Comparison of ENCODE assay signal across 10 mouse cellular contexts in genomic region chr10:116653511-116653945, GRCm38 (mm10).
A peak's percentile ranks its signal among the peaks of the same experiment; 100 is the strongest.
DNase-seq lines count a peak whose midpoint lies in the region; ATAC-seq and TF ChIP-seq lines count a peak whose summit lies in the region.
"Had no signal": no experiment of that assay in that cellular context is flagged by ENCODE, and none has a peak within 500 bp of the region (broad histone marks: within the 10 kb centered on the region; RNA-seq: fewer than 3 reads in every experiment).

No protein-coding gene starts in this region.

- peak; percentile 29 for TF ChIP-seq CTCF in cortical plate, adult 2 months (IDR thresholded peaks at IDR 0.05; ENCODE audit: extremely low read depth, insufficient read depth, low read length)
- peak; percentile 41 for TF ChIP-seq CTCF in stomach, postnatal 0 days (IDR thresholded peaks at IDR 0.05; ENCODE audit: low read depth)

- no peak overlapping the region for H3K4me3 ChIP-seq in midbrain, embryonic 16.5 days (ENCODE audit: low read depth, low read length)
- no peak overlapping the region for H3K4me3 ChIP-seq in midbrain, embryonic 13.5 days (replicated peaks)
- no peak overlapping the region for H3K4me3 ChIP-seq in cortical plate, adult 2 months (ENCODE audit: insufficient read depth, low read length)
- H3K4me3 ChIP-seq in stomach, postnatal 0 days (ENCODE audit: low read depth, low read length), result no peak overlapping the region
- H3K4me3 ChIP-seq: erythroblast, embryonic 14.5 days; limb, embryonic 15.5 days had no signal

- no peak for TF ChIP-seq POLR2A in cortical plate, adult 2 months (IDR thresholded peaks at IDR 0.05; ENCODE audit: extremely low read depth, insufficient read depth, low read length)

- H3K27me3 ChIP-seq in midbrain, embryonic 16.5 days (ENCODE audit: control insufficient read depth, insufficient read depth, low read depth, low read length), result no peaks in the 10 kb centered on the region
- H3K27me3 ChIP-seq in midbrain, embryonic 13.5 days, result no peaks in the 10 kb centered on the region
- H3K27me3 ChIP-seq in stomach, postnatal 0 days (ENCODE audit: control insufficient read depth, insufficient read depth, low read length), result no peaks in the 10 kb centered on the region
- H3K27me3 ChIP-seq: limb, embryonic 15.5 days had no signal

- DNase-seq in left cerebral cortex, adult 18-20 months (ENCODE audit: low spot score in 2 of 2), result peak; percentile 71
- DNase-seq in stomach, postnatal 0 days (ENCODE audit: low spot score), result no peak
- DNase-seq in thymus, postnatal 10 days (ENCODE audit: low spot score in 2 of 2), result no peak
- no peak for DNase-seq in heart, adult 18-20 months
- DNase-seq in MN1 (ENCODE audit: low spot score), result no peak

- no peak overlapping the region for H3K9ac ChIP-seq in midbrain, embryonic 16.5 days (ENCODE audit: low read depth, low read length)
- H3K9ac ChIP-seq in midbrain, embryonic 13.5 days (replicated peaks), result no peak overlapping the region
- H3K9ac ChIP-seq in stomach, postnatal 0 days (ENCODE audit: low read length), result no peak overlapping the region
- H3K9ac ChIP-seq: limb, embryonic 15.5 days had no signal

- peaks cover 11% of the 10 kb centered on the region for H3K4me1 ChIP-seq in midbrain, embryonic 16.5 days (ENCODE audit: control insufficient read depth, insufficient read depth, low read length)
- H3K4me1 ChIP-seq in midbrain, embryonic 13.5 days (replicated peaks), result peaks cover 11% of the 10 kb centered on the region
- H3K4me1 ChIP-seq in cortical plate, adult 2 months (ENCODE audit: control insufficient read depth, insufficient read depth, low read length), result no peaks in the 10 kb centered on the region
- no peaks in the 10 kb centered on the region for H3K4me1 ChIP-seq in stomach, postnatal 0 days (replicated peaks; ENCODE audit: control insufficient read depth, insufficient read depth)
- H3K4me1 ChIP-seq: limb, embryonic 15.5 days had no signal

- 66% methylated on average over 12 of the region's 12 CpGs for WGBS in midbrain, embryonic 16.5 days
- WGBS in midbrain, embryonic 13.5 days, result 69% methylated on average over 12 of the region's 12 CpGs
- WGBS in stomach, postnatal 0 days, result 78% methylated on average over 12 of the region's 12 CpGs

- H3K9me3 ChIP-seq in midbrain, embryonic 16.5 days (replicated peaks; ENCODE audit: control insufficient read depth, low read length, poor library complexity, severe bottlenecking), result no peaks in the 10 kb centered on the region
- no peaks in the 10 kb centered on the region for H3K9me3 ChIP-seq in midbrain, embryonic 13.5 days
- no peaks in the 10 kb centered on the region for H3K9me3 ChIP-seq in stomach, postnatal 0 days (ENCODE audit: control insufficient read depth, low read length)
- H3K9me3 ChIP-seq: limb, embryonic 15.5 days had no signal

- TF ChIP-seq EP300 in stomach, postnatal 0 days (optimal IDR thresholded peaks at IDR 0.05), result no peak

- no peaks in the 10 kb centered on the region for H3K36me3 ChIP-seq in midbrain, embryonic 16.5 days (ENCODE audit: control insufficient read depth, insufficient read depth, low read length)
- H3K36me3 ChIP-seq in midbrain, embryonic 13.5 days, result no peaks in the 10 kb centered on the region
- H3K36me3 ChIP-seq in stomach, postnatal 0 days (ENCODE audit: control insufficient read depth, insufficient read depth, low read length), result no peaks in the 10 kb centered on the region
- H3K36me3 ChIP-seq: limb, embryonic 15.5 days had no signal

- peak overlapping the region; percentile 21; the same call in 1 of the 2 replicates for H3K4me2 ChIP-seq in midbrain, embryonic 16.5 days (ENCODE audit: low read length)
- H3K4me2 ChIP-seq in midbrain, embryonic 13.5 days (replicated peaks), result no peak overlapping the region
- H3K4me2 ChIP-seq in stomach, postnatal 0 days (replicated peaks; ENCODE audit: low read depth), result no peak overlapping the region
- H3K4me2 ChIP-seq: limb, embryonic 15.5 days had no signal

- H3K27ac ChIP-seq in midbrain, embryonic 16.5 days (ENCODE audit: low read length), result 0 out of 2 replicates have a peak overlapping the region, but pooled peaks have one; percentile 28
- no peak overlapping the region for H3K27ac ChIP-seq in midbrain, embryonic 13.5 days
- H3K27ac ChIP-seq in cortical plate, adult 2 months (ENCODE audit: insufficient read depth, low read length), result no peak overlapping the region
- H3K27ac ChIP-seq in stomach, postnatal 0 days (replicated peaks), result no peak overlapping the region
- H3K27ac ChIP-seq: limb, embryonic 15.5 days had no signal

- no peak for ATAC-seq in midbrain, embryonic 16.5 days
- no peak for ATAC-seq in midbrain, embryonic 13.5 days
- ATAC-seq in stomach, postnatal 0 days (ENCODE audit: low FRiP score, low TSS enrichment), result no peak

Comparison
In these comparisons a context has a peak if more than half of its experiments do, and no peak if none do; other contexts are left out.
1. DNase-seq: peak in left cerebral cortex, adult 18-20 months (2 of 2); none in stomach, postnatal 0 days (single experiment), thymus, postnatal 10 days (0 of 2), heart, adult 18-20 months (0 of 2) and MN1 (single experiment).